Mouse (Mus musculus) embryo, embryonic 11 days (tissue): ENCODE measurements at regions not wholly inside any gene's neighbourhood (a gene's known extent, or its start where the extent isn't known, plus 50 kb on each side); places are given as distances from the start of the nearest gene placed in this dataset.

Experiments
- DNase-seq: peaks from one replicate; pipeline ENCODE4 v3.0.0-alpha.2; 2015

- DNase-seq = no peak
Measured at GRCm38 (mm10) chr1:35806329-35806728, 261.9 kb upstream of the Hs6st1 start.

- DNase-seq = no peak
Measured at GRCm38 (mm10) chr1:35806731-35807130, 261.5 kb upstream of the Hs6st1 start.

- no peak for DNase-seq
Measured at GRCm38 (mm10) chr1:35808894-35809293, 259.3 kb upstream of the Hs6st1 start.

GRCm38 (mm10) chr1:35809341-35809740 is 258.9 kb upstream of the Hs6st1 start:
- DNase-seq = no peak

- DNase-seq = peak; percentile 37
Measured at GRCm38 (mm10) chr1:35810571-35811342, 257.4 kb upstream of the Hs6st1 start.

- peak; percentile 33 for DNase-seq
Measured at GRCm38 (mm10) chr1:35811380-35811779, 256.8 kb upstream of the Hs6st1 start.

GRCm38 (mm10) chr1:35811795-35812194 is 256.4 kb upstream of the Hs6st1 start:
- no peak for DNase-seq

GRCm38 (mm10) chr1:35813625-35814024 is 254.6 kb upstream of the Hs6st1 start:
- no peak for DNase-seq

GRCm38 (mm10) chr1:35814207-35814606 is 254.0 kb upstream of the Hs6st1 start:
- DNase-seq = no peak

GRCm38 (mm10) chr1:35814751-35815150 is 253.4 kb upstream of the Hs6st1 start:
- DNase-seq = no peak

- DNase-seq = no peak
Measured at GRCm38 (mm10) chr1:35821791-35822190, 246.4 kb upstream of the Hs6st1 start.

GRCm38 (mm10) chr1:35822376-35823202 is 245.6 kb upstream of the Hs6st1 start:
- peak; percentile 53 for DNase-seq

GRCm38 (mm10) chr1:35823496-35823895 is 244.7 kb upstream of the Hs6st1 start:
- DNase-seq = no peak

GRCm38 (mm10) chr1:35823981-35824880 is 244.0 kb upstream of the Hs6st1 start:
- DNase-seq = peak; percentile 38

GRCm38 (mm10) chr1:35825531-35825966 is 242.7 kb upstream of the Hs6st1 start:
- DNase-seq = no peak

GRCm38 (mm10) chr1:35826575-35827114 is 241.6 kb upstream of the Hs6st1 start:
- no peak for DNase-seq

- no peak for DNase-seq
Measured at GRCm38 (mm10) chr1:35827471-35827870, 240.7 kb upstream of the Hs6st1 start.

- no peak for DNase-seq
Measured at GRCm38 (mm10) chr1:35834180-35834579, 234.0 kb upstream of the Hs6st1 start.

GRCm38 (mm10) chr1:35836552-35836951 is 231.6 kb upstream of the Hs6st1 start:
- DNase-seq = no peak

GRCm38 (mm10) chr1:35838625-35839024 is 229.6 kb upstream of the Hs6st1 start:
- no peak for DNase-seq

GRCm38 (mm10) chr1:35839446-35839845 is 228.8 kb upstream of the Hs6st1 start:
- DNase-seq = peak; percentile 48

GRCm38 (mm10) chr1:35841626-35842025 is 226.6 kb upstream of the Hs6st1 start:
- DNase-seq = no peak

GRCm38 (mm10) chr1:35842707-35843106 is 225.5 kb upstream of the Hs6st1 start:
- no peak for DNase-seq
